Mouse (Mus musculus): Measurements from ENCODE around the gene Dpy30. TPM values are rescaled to one million over a fixed set of nuclear protein-coding genes. Genes with fewer than 3 reads are reported as not detected.
"Not testable (repeated sequence)": the region's sequence is repeated elsewhere in the genome, so short reads cannot be mapped to it uniquely, and the experiment has no call there.

Dpy30 gene
- 213 and 220 TPM in 2 replicates for polyA plus RNA-seq (2015; fragmentation: Nextera tagmentation; extraction: Ambion mirVana)

GRCm38 (mm10) chr17:74323844-74324243 is at the start of gene Dpy30:
Gene Dpy30, minus strand, starts transcription at chr17:74323944.
- H3K9me3 ChIP-seq = no peaks in the 10 kb centered on the region
- H3K9ac ChIP-seq (replicated peaks) = no peak within 1 kb of the TSS
- no peak within 1 kb of the TSS for H3K27ac ChIP-seq
- H3K36me3 ChIP-seq = no peaks in the 10 kb centered on the region
- no peak within 1 kb of the TSS for H3K4me3 ChIP-seq (replicated peaks)
- no peak for ATAC-seq
- WGBS = 79% methylated on average over 2 of the region's 2 CpGs
- H3K4me1 ChIP-seq (replicated peaks) = no peaks in the 10 kb centered on the region
- no peak within 1 kb of the TSS for H3K4me2 ChIP-seq (replicated peaks)
- H3K27me3 ChIP-seq = no peaks in the 10 kb centered on the region

GRCm38 (mm10) chr17:74363592-74363991 is 39.8 kb upstream of the Dpy30 start:
- Histone ChIP-seq H3K4me3 (replicated peaks) (no peak overlapping the region), H3K4me1 (replicated peaks) (no peaks in the 10 kb centered on the region), H3K36me3 (peaks cover 57% of the 10 kb centered on the region), H3K27ac (no peak overlapping the region), H3K9ac (replicated peaks) (no peak overlapping the region), H3K4me2 (replicated peaks) (no peak overlapping the region), H3K9me3 (no peaks in the 10 kb centered on the region), H3K27me3 (no peaks in the 10 kb centered on the region)
- 92% methylated on average over 1 of the region's 1 CpGs for WGBS
- ATAC-seq = no peak

GRCm38 (mm10) chr17:74341151-74341550 is 17.4 kb upstream of the Dpy30 start:
- no peak for ATAC-seq
- H3K27me3 ChIP-seq = no peaks in the 10 kb centered on the region

GRCm38 (mm10) chr17:74338937-74339804 is 15.4 kb upstream of the Dpy30 start, which contains the start of gene Spast:
Gene Spast, plus strand, starts transcription at chr17:74338987.
- peak; percentile 82 for ATAC-seq
- Histone ChIP-seq H3K4me3 (replicated peaks) (peak within 1 kb of the TSS; percentile 99), H3K4me2 (replicated peaks) (peak within 1 kb of the TSS; percentile 77), H3K27ac (peak within 1 kb of the TSS; percentile 99), H3K36me3 (0 out of 2 replicates have a peak, but pooled peaks cover 5% of the 10 kb centered on the region), H3K9ac (replicated peaks) (peak within 1 kb of the TSS; percentile 98), H3K4me1 (replicated peaks) (peaks cover 39% of the 10 kb centered on the region), H3K27me3 (no peaks in the 10 kb centered on the region), H3K9me3 (no peaks in the 10 kb centered on the region)
- under 1% methylated on average over 53 of the region's 90 CpGs for WGBS

More at GRCm38 (mm10) chr17:74341151-74341550, 17.4 kb upstream of the Dpy30 start:
- H3K4me2 ChIP-seq (replicated peaks) = peak overlapping the region; percentile 77
- H3K9ac ChIP-seq (replicated peaks) = peak overlapping the region; percentile 98
- H3K27ac ChIP-seq = no peak overlapping the region
- 0 out of 2 replicates have a peak, but pooled peaks cover 5% of the 10 kb centered on the region for H3K36me3 ChIP-seq
- WGBS = 36% methylated on average over 5 of the region's 5 CpGs
- peaks cover 39% of the 10 kb centered on the region for H3K4me1 ChIP-seq (replicated peaks)
- H3K4me3 ChIP-seq (replicated peaks) = peak overlapping the region; percentile 99
- no peaks in the 10 kb centered on the region for H3K9me3 ChIP-seq

- ATAC-seq = peak; percentile 93
These were observed 14.6 kb upstream of the Dpy30 start for GRCm38 (mm10) chr17:74338225-74338931.

GRCm38 (mm10) chr17:74331049-74331676 is 7.4 kb upstream of the Dpy30 start:
- no peak overlapping the region for H3K9ac ChIP-seq (replicated peaks)
- 84% methylated on average over 9 of the region's 9 CpGs for WGBS
- H3K36me3 ChIP-seq = no peaks in the 10 kb centered on the region
- ATAC-seq = no peak
- H3K9me3 ChIP-seq = no peaks in the 10 kb centered on the region
- no peak overlapping the region for H3K27ac ChIP-seq
- H3K4me3 ChIP-seq (replicated peaks) = no peak overlapping the region
- no peak overlapping the region for H3K4me2 ChIP-seq (replicated peaks)
- no peaks in the 10 kb centered on the region for H3K4me1 ChIP-seq (replicated peaks)
- H3K27me3 ChIP-seq = no peaks in the 10 kb centered on the region

More at GRCm38 (mm10) chr17:74338225-74338931, 14.6 kb upstream of the Dpy30 start:
- Histone ChIP-seq H3K27me3 (no peaks in the 10 kb centered on the region), H3K4me1 (replicated peaks) (peaks cover 39% of the 10 kb centered on the region), H3K9ac (replicated peaks) (peak overlapping the region; percentile 98), H3K36me3 (no peaks in the 10 kb centered on the region), H3K4me2 (replicated peaks) (peak overlapping the region; percentile 77), H3K4me3 (replicated peaks) (peak overlapping the region; percentile 99), H3K9me3 (no peaks in the 10 kb centered on the region), H3K27ac (peak overlapping the region; percentile 99)
- WGBS = under 1% methylated on average over 41 of the region's 50 CpGs

GRCm38 (mm10) chr17:74328146-74328545 is 4.4 kb upstream of the Dpy30 start:
- H3K27ac ChIP-seq; ATAC-seq; H3K27me3 ChIP-seq; H3K4me2 ChIP-seq (replicated peaks); H3K4me1 ChIP-seq (replicated peaks); H3K9me3 ChIP-seq; H3K4me3 ChIP-seq (replicated peaks); H3K36me3 ChIP-seq; H3K9ac ChIP-seq (replicated peaks): not testable (repeated sequence)
- 40% methylated on average over 2 of the region's 2 CpGs for WGBS

GRCm38 (mm10) chr17:74327195-74327594 is 3.5 kb upstream of the Dpy30 start:
- H3K4me3 ChIP-seq (replicated peaks); H3K27me3 ChIP-seq; H3K27ac ChIP-seq; H3K4me2 ChIP-seq (replicated peaks); H3K9ac ChIP-seq (replicated peaks); H3K4me1 ChIP-seq (replicated peaks); H3K36me3 ChIP-seq; ATAC-seq; H3K9me3 ChIP-seq: not testable (repeated sequence)
- WGBS = 90% methylated on average over 7 of the region's 7 CpGs

- H3K4me2 ChIP-seq (replicated peaks) = no peak overlapping the region
- H3K4me1 ChIP-seq (replicated peaks) = no peaks in the 10 kb centered on the region
- no peak overlapping the region for H3K27ac ChIP-seq
- no peak for ATAC-seq
- no peaks in the 10 kb centered on the region for H3K9me3 ChIP-seq
- 48% methylated on average over 5 of the region's 5 CpGs for WGBS
- H3K4me3 ChIP-seq (replicated peaks) = no peak overlapping the region
- H3K27me3 ChIP-seq = no peaks in the 10 kb centered on the region
- H3K36me3 ChIP-seq = no peaks in the 10 kb centered on the region
- no peak overlapping the region for H3K9ac ChIP-seq (replicated peaks)
These were observed 1.2 kb downstream of the Dpy30 start for GRCm38 (mm10) chr17:74322400-74323054.

GRCm38 (mm10) chr17:74318721-74319120 is 5.0 kb downstream of the Dpy30 start:
- Histone ChIP-seq H3K27ac (no peak overlapping the region), H3K27me3 (no peaks in the 10 kb centered on the region)
- WGBS = 95% methylated on average over 6 of the region's 6 CpGs

GRCm38 (mm10) chr17:74316309-74316863 is 7.4 kb downstream of the Dpy30 start:
- peak overlapping the region; percentile 92 for H3K27ac ChIP-seq
- H3K4me1 ChIP-seq (replicated peaks) = peaks cover 23% of the 10 kb centered on the region
- no peaks in the 10 kb centered on the region for H3K27me3 ChIP-seq
- peak; percentile 97 for ATAC-seq
- no peaks in the 10 kb centered on the region for H3K9me3 ChIP-seq
- WGBS = under 1% methylated on average over 47 of the region's 48 CpGs
- H3K4me3 ChIP-seq (replicated peaks) = peak overlapping the region; percentile 79
- peak overlapping the region; percentile 85 for H3K4me2 ChIP-seq (replicated peaks)
- peak overlapping the region; percentile 82 for H3K9ac ChIP-seq (replicated peaks)
- peaks cover 10% of the 10 kb centered on the region for H3K36me3 ChIP-seq

More at GRCm38 (mm10) chr17:74318721-74319120, 5.0 kb downstream of the Dpy30 start:
- no peaks in the 10 kb centered on the region for H3K9me3 ChIP-seq
- H3K4me2 ChIP-seq (replicated peaks) = no peak overlapping the region
- H3K36me3 ChIP-seq = 0 out of 2 replicates have a peak, but pooled peaks cover 6% of the 10 kb centered on the region
- no peak for ATAC-seq
- no peak overlapping the region for H3K4me3 ChIP-seq (replicated peaks)
- H3K4me1 ChIP-seq (replicated peaks) = peaks cover 23% of the 10 kb centered on the region
- no peak overlapping the region for H3K9ac ChIP-seq (replicated peaks)

Data from midbrain, embryonic 13.5 days (tissue).